Mouse (Mus musculus) spleen, embryonic (tissue): ENCODE results near the gene Zfp14.

Source experiments
- CTCF ChIA-PET: fragments of 350-600 bp; sonication (Branson Sonifier 250); formaldehyde crosslinking; loops from one replicate; lab custom pipeline; 2022; lab: Charles Lee

The Zfp14 gene

GRCm38 (mm10) chr7:30050882-30051548 lies at the start of gene Zfp14:
Zfp14 (minus strand) TSS chr7:30051380.
- CTCF ChIA-PET = no interaction called here

DNA sequence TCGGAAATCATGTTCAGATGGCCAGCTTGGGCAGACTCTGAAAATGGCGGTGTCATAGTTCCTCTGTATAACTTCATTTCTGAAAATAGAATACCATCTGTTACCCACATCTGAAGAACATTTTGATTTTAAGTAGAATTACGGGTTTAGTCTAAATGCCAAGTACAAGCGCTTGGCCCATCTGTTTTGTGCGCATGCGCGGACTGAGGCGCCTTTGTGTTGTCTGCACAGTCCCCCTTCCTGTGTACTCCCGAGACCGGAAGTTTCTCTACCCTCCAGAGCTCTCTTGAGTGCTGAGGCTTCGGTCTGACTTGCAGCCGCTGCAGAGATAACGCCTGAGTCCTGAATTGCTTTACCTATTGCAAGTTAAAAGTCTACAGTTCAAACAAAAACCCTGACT lies 48.1 kb upstream of the Zfp14 start:
- CTCF ChIA-PET = interaction anchor here (0.6 kb wide), 1 partner anchor 84 kb away, joined by 12 read pairs; no protein-coding TSS in a partner anchor

DNA sequence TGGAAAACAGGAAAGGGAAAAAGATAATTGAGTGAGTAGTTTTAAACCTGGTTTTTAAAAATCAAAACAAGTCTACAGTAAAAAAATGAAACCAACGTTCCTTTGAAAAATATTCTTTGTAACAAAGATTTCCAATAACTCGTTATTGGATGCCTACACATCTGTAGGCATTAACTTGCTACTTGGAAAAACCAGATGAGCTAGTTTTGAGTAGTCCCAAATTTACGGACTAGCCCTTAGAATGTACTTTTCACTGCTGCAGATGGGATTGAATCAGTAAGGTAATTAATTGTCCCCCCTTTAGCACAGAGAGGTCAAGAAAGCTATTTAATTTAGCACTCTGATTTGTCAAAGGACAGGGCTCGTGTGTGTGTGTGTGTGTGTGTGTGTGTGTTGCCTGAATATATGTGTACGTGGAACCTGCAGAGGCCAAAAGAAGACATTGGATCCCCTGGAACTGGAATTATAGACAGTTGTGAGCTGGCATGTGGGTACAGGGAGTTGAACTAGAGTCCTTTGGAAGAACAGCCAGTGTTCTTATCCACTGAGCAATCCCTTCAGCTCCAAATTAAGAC lies 44.5 kb upstream of the Zfp14 start:
- CTCF ChIA-PET = interaction anchor here (0.5 to 1.0 kb wide), 2 partner anchors 9 to 76 kb away, joined by 4 to 13 read pairs; no protein-coding TSS in a partner anchor

DNA sequence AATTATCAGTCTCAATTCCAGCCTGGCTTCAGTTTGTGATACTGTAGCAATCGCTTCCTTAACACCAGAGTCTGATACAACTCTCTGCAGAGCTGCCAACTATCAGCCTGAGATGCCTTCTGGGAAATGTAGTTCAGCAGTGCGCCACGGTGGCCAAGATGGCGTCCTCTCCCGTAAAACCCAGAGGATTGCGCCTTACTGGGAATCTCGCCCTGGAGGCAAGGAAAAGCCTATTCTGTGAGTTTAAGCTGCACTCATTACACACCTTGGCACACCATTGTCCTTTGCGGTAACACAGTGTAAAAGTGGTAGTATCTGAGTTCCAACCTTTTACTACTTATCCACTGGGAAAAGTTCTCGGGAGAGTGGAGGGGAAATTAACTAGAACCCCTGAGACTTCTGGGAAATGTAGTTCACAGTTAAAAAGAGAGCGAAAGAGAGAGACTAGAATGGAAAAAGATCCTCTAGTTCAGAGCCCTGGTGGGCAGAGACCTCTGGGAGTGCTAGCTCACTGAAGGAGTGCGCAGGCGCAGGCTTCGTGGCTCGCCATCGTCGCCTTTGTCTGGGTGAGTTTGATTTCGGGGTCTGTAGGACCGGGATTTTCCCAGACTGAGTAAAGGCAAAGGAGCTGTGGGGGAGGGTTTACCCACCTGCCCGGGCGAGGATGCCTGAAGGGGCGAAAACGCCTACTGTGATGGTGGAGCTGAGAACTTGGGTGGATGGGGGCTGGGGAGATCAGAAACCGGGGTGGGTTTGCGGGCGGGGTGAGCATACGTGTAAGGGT lies 43.7 kb upstream of the Zfp14 start, which contains the start of gene Zfp260:
Zfp260 (plus strand) TSS at position 132 of the 784 bp plus-strand sequence.
- CTCF ChIA-PET = interaction anchor here (1.0 kb wide), 1 partner anchor 10 kb away, joined by 4 read pairs; no protein-coding TSS in a partner anchor

- CTCF ChIA-PET = no interaction called here
Measured at GRCm38 (mm10) chr7:30093918-30094415, 42.8 kb upstream of the Zfp14 start.

DNA sequence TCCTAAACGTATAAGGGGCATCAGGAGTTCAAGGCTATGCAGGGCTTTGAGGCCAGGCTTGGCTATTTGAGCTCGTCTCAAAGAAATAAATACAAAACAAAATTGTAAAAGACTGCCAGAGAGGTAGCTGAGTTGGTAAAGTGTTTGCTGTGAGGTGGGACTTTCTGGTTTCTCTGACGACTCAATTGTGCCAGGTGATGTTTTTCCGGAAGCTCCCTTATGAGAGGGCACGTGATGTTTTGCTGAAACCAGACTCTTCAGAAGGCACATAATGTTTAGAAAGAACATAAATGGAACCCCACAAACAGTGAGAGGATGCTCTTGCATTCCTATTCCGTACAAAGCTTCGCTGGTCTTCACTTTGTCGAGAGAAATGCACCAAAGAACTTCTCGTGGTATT lies 41.5 kb upstream of the Zfp14 start:
- CTCF ChIA-PET = interaction anchor here (1.2 kb wide), 1 partner anchor 80 kb away, joined by 4 read pairs; no protein-coding TSS in a partner anchor

DNA sequence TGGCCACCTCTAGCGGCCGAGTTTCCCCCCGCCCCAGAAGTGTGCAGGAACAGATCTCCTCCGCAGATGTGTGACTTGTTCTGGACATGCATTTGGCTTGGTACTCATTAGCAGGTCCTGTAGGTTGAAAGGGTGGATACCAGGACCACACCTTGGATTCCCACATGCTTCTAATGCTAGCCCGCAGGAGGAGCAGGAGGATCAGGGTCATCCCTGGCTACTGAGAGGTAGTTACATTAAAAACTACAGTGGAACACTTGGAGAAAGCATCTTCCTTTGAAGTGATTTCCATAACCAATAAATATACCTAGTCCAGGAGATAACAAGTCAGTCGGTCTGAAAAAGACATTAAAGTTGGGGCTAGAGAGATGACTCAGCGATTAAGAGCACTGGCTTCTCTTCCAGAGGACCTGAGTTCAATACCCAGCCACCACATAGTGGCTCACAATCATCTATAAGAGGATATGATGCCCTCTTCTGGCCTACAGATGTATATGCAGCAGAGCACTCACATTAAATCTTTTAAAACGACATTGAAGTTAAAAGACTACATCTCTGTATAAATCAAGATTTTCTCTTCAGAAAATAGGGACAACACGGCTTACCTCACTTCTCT lies 39.9 kb upstream of the Zfp14 start:
- CTCF ChIA-PET = interaction anchor here (1.2 kb wide), 1 partner anchor 78 kb away, joined by 4 read pairs; no protein-coding TSS in a partner anchor

DNA sequence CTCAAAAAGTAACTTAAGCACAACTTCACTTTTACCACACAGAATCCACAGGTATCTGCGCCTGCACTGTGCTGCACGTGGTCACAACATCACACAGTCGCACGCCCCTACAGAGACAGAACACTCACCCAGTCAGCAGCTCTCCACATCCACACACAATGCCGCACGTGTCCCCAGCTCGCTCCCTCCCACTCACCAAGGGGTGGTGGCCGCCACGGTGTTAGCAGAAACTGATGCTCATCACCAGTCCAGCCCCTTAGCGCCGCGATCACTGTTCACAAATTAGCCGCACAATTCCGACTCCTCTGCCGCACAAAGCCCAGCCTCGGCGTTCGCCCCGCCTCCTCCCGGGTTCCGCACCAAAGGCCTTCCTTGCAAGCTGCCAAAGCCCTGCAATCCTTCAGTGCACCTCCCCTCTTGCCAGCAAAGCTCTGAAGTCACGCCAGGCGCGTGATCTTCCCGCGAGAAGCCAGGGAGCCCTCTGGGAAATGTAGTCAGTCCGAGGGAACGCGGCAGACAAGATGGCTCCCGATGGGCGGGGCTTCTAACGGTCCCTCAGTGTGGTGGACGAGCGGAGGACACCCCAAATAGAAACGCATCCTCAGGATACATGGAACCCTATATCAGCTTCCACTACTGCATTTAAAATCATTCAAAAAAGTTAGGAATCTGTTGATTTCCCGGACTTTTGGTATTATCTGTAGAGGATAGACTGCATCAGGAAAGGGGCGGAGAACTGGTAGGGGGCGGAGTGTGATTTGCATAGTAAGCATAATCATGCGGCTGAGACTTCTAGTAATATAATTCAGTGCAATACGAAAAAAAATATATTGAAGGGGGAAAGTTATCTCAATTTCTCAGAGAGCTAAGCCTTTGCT lies 39.2 kb upstream of the Zfp14 start, which contains the start of the genes Gm26920 and Zfp566:
Gm26920 (minus strand) TSS at position 319 of the 878 bp plus-strand sequence.
Zfp566 (minus strand) TSS at position 436 of the 878 bp plus-strand sequence.
- CTCF ChIA-PET = interaction anchor here (0.7 kb wide), 1 partner anchor 46 kb away, joined by 4 read pairs; no protein-coding TSS in a partner anchor

DNA sequence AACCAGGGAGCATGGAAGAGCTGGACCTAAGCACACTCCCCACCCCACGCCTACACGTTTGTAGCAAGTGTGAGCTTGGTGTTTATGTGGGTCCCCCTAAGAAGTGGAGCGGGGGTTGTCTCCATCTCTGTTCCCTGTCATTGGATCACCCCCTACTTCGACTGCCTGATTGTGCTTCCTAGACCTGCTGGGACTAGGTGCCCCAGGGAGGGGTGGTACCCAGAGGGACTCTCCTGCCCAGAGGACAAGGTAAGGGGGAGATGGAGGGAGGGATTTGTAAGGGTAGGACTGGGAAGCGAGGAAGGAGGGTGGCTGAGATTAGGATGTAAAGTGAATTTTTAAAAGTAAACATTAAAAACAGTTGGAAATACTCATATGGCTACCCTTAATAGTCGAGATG lies 38.2 kb upstream of the Zfp14 start:
- CTCF ChIA-PET = interaction anchor here (0.6 to 0.7 kb wide), 2 partner anchors 18 to 45 kb away, joined by 4 to 6 read pairs; no protein-coding TSS in a partner anchor

DNA sequence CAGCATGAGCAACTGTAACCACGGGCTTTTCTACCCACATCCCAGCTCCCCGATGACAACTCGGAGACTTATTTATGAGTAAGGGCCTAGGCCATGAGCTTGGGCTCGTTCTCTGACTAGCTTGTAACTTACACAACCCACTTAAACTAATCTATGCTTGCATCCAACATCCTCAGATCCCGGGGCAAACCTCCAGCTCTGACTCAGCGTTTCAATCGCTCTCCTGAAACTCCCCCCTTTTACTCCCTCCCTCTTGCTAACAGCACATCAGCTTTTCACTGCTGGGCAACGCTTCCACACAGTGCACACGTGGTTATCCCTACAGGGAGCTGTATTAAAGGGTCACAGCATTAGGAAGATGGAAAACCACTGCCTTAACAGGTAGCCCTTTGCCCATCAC lies 35.3 kb upstream of the Zfp14 start:
- CTCF ChIA-PET = interaction anchor here (0.5 kb wide), 1 partner anchor 13 kb away, joined by 3 read pairs; no protein-coding TSS in a partner anchor

DNA sequence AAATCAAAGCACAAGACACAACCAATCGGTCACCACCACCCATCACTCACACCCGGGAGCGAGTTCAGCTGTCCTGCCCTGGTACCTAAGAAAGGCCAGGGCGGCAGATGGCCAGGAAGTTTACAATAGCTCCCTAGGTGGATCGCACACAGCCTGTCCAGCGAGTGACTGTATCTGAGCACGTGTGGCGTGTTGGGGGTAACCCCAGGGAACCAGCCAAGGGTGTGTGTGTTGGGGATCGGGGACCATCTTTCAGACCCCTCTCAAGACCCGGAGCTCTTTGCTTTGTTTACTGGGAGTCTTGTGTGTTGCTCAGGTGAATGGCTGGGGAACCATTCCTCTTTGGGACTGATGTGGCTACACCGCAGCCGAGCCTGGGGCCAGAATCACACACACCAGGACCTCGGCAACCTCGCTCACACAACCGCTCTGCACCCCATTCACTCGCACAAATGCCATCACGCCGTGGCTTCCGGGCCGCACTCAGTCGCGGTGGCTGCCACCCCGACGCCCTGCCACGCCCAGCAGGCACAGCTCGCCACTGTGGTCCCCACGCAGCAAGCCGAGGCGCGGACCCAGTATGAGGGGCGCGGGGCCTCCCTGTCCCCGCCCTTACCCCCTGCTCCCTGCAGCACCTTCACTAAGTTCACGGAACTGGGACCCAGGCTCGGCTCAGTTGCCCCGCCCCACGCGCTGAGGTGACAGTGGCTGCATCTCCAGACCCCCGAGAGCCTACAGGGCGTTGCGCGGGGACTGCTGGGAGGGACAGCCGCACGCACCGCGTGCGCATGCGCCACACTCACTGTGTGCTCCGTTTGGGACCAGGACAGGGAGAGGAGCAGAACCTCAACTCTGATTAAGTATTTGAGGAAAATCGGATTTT lies 21.2 kb upstream of the Zfp14 start, which contains the start of gene Zfp82:
Zfp82 (minus strand) TSS at position 755 of the 883 bp plus-strand sequence.
- CTCF ChIA-PET = interaction anchor here (0.9 kb wide), 1 partner anchor 17 kb away, joined by 6 read pairs; no protein-coding TSS in a partner anchor

GRCm38 (mm10) chr7:30064622-30065021 lies 13.4 kb upstream of the Zfp14 start:
- CTCF ChIA-PET = no interaction called here

DNA sequence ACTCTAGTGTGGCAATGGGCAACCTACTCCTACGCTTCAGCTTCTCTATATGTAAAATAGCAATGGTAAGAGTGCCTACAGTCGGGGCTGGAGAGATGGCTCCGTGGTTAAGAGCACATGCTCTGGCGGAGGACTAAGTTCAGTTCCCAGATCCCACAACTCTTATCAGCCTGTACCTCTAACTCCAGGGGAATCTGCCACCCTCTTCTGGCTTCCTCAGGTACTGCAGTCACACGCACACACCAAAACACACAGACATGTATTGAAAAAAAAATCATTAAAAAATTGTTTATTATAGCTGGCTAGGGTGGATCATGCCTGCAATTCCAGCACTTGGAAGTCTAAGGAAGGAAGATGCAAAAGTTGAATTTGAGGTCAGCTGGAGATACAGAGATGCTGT lies 11.3 kb upstream of the Zfp14 start:
- CTCF ChIA-PET = no interaction called here

DNA sequence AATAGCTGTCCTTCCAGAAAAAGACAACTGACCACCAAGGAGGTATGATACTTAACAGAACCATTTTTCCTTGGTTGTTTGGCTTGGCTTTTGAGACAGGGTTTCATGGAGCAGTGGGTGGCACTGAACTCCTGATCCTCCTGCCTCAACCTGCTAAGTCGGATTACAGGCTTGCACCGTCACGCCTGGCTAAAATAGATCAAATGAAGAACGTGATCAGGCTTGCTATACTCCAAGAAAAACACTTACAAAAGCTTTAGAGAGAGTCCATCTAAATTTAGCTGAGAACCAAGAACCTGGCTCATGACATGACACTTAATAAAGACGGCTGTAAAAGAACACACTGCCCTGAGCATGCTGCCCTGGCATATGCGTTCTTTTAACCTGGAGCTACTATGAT lies 9.2 kb upstream of the Zfp14 start:
- CTCF ChIA-PET = no interaction called here

DNA sequence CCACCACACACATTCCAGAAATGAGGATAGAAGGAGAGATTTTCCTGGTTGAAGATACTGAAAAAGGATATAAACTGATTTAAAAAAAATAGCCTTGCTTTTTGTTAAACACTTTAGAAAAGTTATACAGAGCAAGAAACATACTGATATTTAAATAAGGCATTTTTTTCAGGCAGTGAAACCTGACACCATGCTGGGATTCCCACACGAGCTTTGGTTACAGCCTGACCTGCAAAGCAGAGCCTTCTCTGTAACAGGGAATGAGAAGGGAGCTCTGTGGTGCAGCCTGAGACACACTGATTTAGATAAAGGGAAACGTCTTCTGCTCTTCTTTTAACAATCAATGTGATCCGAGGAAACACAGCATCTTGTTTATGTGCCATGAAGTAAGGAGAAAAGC lies 2.4 kb upstream of the Zfp14 start:
- CTCF ChIA-PET = interaction anchor here (0.6 kb wide), 1 partner anchor 601 kb away, joined by 3 read pairs; no protein-coding TSS in a partner anchor

DNA sequence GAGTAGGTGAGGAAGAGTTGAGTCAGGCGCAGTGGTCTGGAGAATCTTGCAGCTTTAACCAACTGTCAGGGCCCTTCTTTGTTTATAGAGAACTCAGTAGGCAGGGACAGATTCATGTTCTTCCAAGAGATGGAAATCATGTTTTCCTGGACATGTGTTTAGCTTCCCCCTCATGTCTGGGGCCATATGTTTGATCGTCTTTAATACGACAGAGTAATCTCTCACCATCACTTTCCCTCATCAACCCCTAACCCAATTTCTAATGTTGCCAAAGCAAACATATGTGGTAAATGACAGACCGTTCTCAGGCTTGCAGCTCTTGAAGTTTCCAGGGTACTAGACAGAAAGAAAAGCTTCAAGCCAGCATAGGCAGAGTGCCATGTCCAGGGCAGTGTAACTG lies 3.1 kb downstream of the Zfp14 start:
- CTCF ChIA-PET = no interaction called here

DNA sequence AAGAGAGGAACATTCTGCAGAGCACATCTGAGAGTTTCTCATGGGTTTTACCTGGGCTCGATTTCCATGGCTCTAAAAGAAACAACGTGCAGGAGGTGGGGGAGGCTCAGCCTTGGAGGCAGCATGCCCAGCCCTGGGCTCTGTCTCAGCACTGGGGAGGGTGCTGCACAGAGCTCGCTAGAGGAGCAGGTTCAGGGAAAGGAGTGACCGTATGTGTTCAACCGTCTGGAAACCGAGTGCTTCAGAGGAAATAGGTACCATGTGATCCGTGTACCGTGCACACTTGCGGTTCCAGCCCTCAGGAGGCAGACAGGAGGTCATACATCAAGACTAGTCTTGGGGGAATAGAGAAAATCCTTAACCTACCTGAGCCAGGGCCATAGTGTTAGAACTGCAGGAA lies 6.8 kb downstream of the Zfp14 start:
- CTCF ChIA-PET = interaction anchor here (0.6 kb wide), 1 partner anchor 45 kb away, joined by 4 read pairs; no protein-coding TSS in a partner anchor

DNA sequence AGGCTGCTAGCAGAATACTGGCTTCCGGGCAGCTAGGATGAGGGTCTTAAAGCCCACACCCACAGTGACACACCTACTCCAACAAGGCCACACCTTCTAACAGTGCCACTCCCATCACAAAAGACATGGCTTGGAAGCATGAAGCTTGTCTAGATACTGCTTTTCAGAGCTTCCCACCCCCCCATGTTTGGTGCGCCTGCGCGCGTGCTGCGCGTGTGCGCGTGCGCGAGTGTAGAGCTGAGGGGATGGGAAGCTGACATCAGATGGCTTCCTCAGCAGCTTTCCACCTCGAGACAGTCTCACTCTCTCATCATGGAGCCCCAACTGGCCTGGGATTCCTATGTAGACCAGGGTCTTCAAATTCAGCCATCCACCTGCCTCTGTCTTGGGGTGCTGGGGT lies 16.8 kb downstream of the Zfp14 start:
- CTCF ChIA-PET = no interaction called here

GRCm38 (mm10) chr7:30031379-30031778 lies 19.8 kb downstream of the Zfp14 start:
- CTCF ChIA-PET = no interaction called here
